Mouse (Mus musculus) heart, embryonic 12.5 days (tissue): ENCODE measurements at regions not wholly inside any gene's neighbourhood (a gene's known extent, or its start where the extent isn't known, plus 50 kb on each side); places are given as distances from the start of the nearest gene placed in this dataset.

Source experiments
- ATAC-seq: fragments of 200-750 bp; cut with Nextera tagmentation; 2 replicates; pipeline ENCODE4 v1.8.0; 2017; ENCODE audit warnings: moderate TSS enrichment, moderate library complexity; ENCODE audit not compliant: insufficient number of reproducible peaks, low FRiP score
- H3K27ac ChIP-seq: fragments of 300-500 bp; sonication (generic); 2 replicates; pipeline ENCODE4 v1.5.1; 2016; ENCODE audit warnings: mild to moderate bottlenecking, moderate library complexity; ENCODE audit not compliant: poor library complexity, severe bottlenecking
- H3K27me3 ChIP-seq: fragments of 300-500 bp; sonication (generic); replicated peaks from 2 replicates; pipeline ENCODE4 v1.6.1; 2016; ENCODE audit warnings: mild to moderate bottlenecking, moderate library complexity
- H3K36me3 ChIP-seq: fragments of 300-500 bp; sonication (generic); 2 replicates; pipeline ENCODE4 v1.6.1; 2016; ENCODE audit warnings: mild to moderate bottlenecking, moderate library complexity
- H3K4me1 ChIP-seq: fragments of 300-500 bp; sonication (generic); replicated peaks from 2 replicates; pipeline ENCODE4 v1.6.1; 2016; ENCODE audit warnings: mild to moderate bottlenecking
- H3K4me2 ChIP-seq: fragments of 300-500 bp; sonication (generic); 2 replicates; pipeline ENCODE4 v1.6.1; 2016; ENCODE audit warnings: mild to moderate bottlenecking, moderate library complexity
- H3K4me3 ChIP-seq: fragments of 300-500 bp; sonication (generic); 2 replicates; pipeline ENCODE4 v1.5.1; 2016; ENCODE audit warnings: mild to moderate bottlenecking
- H3K9ac ChIP-seq: fragments of 300-500 bp; sonication (generic); 2 replicates; pipeline ENCODE4 v1.6.1; 2016; ENCODE audit warnings: mild to moderate bottlenecking, moderate library complexity
- H3K9me3 ChIP-seq: fragments of 300-500 bp; sonication (generic); replicated peaks from 2 replicates; pipeline ENCODE4 v1.6.1; 2016; ENCODE audit warnings: mild to moderate bottlenecking, moderate library complexity
- WGBS: fragments of 180-500 bp; shearing (Covaris S2); methylation state at CpG from one replicate; pipeline ENCODE4 v1.1.7; 2016; 5-methylcytosine and 5-hydroxymethylcytosine counted together

GRCm38 (mm10) chr7:64011563-64012267, 73.0 kb upstream of the Klf13 start:
- ATAC-seq = peak; percentile 63
- Histone ChIP-seq H3K4me3 (no peak overlapping the region), H3K4me1 (peaks cover 43% of the 10 kb centered on the region), H3K27me3 (no peaks in the 10 kb centered on the region), H3K27ac (peak overlapping the region; percentile 37), H3K4me2 (no peak overlapping the region), H3K9ac (no peak overlapping the region), H3K36me3 (no peaks in the 10 kb centered on the region), H3K9me3 (no peaks in the 10 kb centered on the region)
- 37% methylated on average over 13 of the region's 13 CpGs for WGBS

GRCm38 (mm10) chr7:64010640-64011039, 71.9 kb upstream of the Klf13 start:
- Histone ChIP-seq H3K4me2 (no peak overlapping the region), H3K27ac (no peak overlapping the region), H3K9ac (no peak overlapping the region), H3K27me3 (no peaks in the 10 kb centered on the region), H3K4me1 (peaks cover 41% of the 10 kb centered on the region), H3K36me3 (no peaks in the 10 kb centered on the region), H3K9me3 (no peaks in the 10 kb centered on the region), H3K4me3 (no peak overlapping the region)
- no peak for ATAC-seq
- WGBS = 92% methylated on average over 3 of the region's 3 CpGs

GRCm38 (mm10) chr7:64007766-64008165, 69.1 kb upstream of the Klf13 start:
- Histone ChIP-seq H3K9me3 (no peaks in the 10 kb centered on the region), H3K4me2 (no peak overlapping the region), H3K9ac (no peak overlapping the region), H3K4me1 (peaks cover 25% of the 10 kb centered on the region), H3K36me3 (no peaks in the 10 kb centered on the region), H3K27ac (no peak overlapping the region), H3K4me3 (no peak overlapping the region), H3K27me3 (no peaks in the 10 kb centered on the region)
- no peak for ATAC-seq
- WGBS = 67% methylated on average over 3 of the region's 3 CpGs

GRCm38 (mm10) chr7:64006935-64007334, 68.2 kb upstream of the Klf13 start:
- H3K4me3 ChIP-seq = no peak overlapping the region
- no peaks in the 10 kb centered on the region for H3K36me3 ChIP-seq
- no peaks in the 10 kb centered on the region for H3K27me3 ChIP-seq
- no peak overlapping the region for H3K4me2 ChIP-seq
- ATAC-seq = no peak
- no peak overlapping the region for H3K27ac ChIP-seq
- no peaks in the 10 kb centered on the region for H3K9me3 ChIP-seq
- H3K9ac ChIP-seq = no peak overlapping the region
- WGBS = 77% methylated on average over 4 of the region's 4 CpGs
- peaks cover 29% of the 10 kb centered on the region for H3K4me1 ChIP-seq

GRCm38 (mm10) chr7:64005765-64006164, 67.0 kb upstream of the Klf13 start:
- Histone ChIP-seq H3K4me1 (peaks cover 29% of the 10 kb centered on the region), H3K4me3 (no peak overlapping the region), H3K27ac (no peak overlapping the region), H3K36me3 (no peaks in the 10 kb centered on the region), H3K4me2 (no peak overlapping the region), H3K9ac (no peak overlapping the region), H3K27me3 (no peaks in the 10 kb centered on the region), H3K9me3 (no peaks in the 10 kb centered on the region)
- 91% methylated on average over 1 of the region's 1 CpGs for WGBS
- ATAC-seq = no peak

GRCm38 (mm10) chr7:64003904-64004303, 65.2 kb upstream of the Klf13 start:
- 85% methylated on average over 5 of the region's 5 CpGs for WGBS
- Histone ChIP-seq H3K9ac (no peak overlapping the region), H3K4me2 (no peak overlapping the region), H3K36me3 (no peaks in the 10 kb centered on the region), H3K4me1 (peaks cover 29% of the 10 kb centered on the region), H3K9me3 (no peaks in the 10 kb centered on the region), H3K27ac (no peak overlapping the region), H3K27me3 (no peaks in the 10 kb centered on the region), H3K4me3 (no peak overlapping the region)
- no peak for ATAC-seq

GRCm38 (mm10) chr7:64001611-64002111, 62.9 kb upstream of the Klf13 start:
- Histone ChIP-seq H3K9me3 (no peaks in the 10 kb centered on the region), H3K4me3 (no peak overlapping the region), H3K9ac (no peak overlapping the region), H3K36me3 (no peaks in the 10 kb centered on the region), H3K4me2 (no peak overlapping the region), H3K27ac (no peak overlapping the region), H3K4me1 (peaks cover 22% of the 10 kb centered on the region), H3K27me3 (no peaks in the 10 kb centered on the region)
- 47% methylated on average over 9 of the region's 9 CpGs for WGBS
- ATAC-seq = no peak

GRCm38 (mm10) chr7:63998995-63999960, 60.6 kb upstream of the Klf13 start:
- H3K36me3 ChIP-seq = no peaks in the 10 kb centered on the region
- no peak overlapping the region for H3K4me3 ChIP-seq
- WGBS = 63% methylated on average over 6 of the region's 6 CpGs
- no peaks in the 10 kb centered on the region for H3K27me3 ChIP-seq
- H3K9ac ChIP-seq = no peak overlapping the region
- no peak overlapping the region for H3K4me2 ChIP-seq
- H3K27ac ChIP-seq = no peak overlapping the region
- ATAC-seq = no peak
- H3K9me3 ChIP-seq = no peaks in the 10 kb centered on the region
- H3K4me1 ChIP-seq = peaks cover 22% of the 10 kb centered on the region

- no peak overlapping the region for H3K9ac ChIP-seq
- H3K4me2 ChIP-seq = no peak overlapping the region
- H3K4me3 ChIP-seq = no peak overlapping the region
- no peaks in the 10 kb centered on the region for H3K36me3 ChIP-seq
- WGBS = 83% methylated on average over 3 of the region's 3 CpGs
- no peaks in the 10 kb centered on the region for H3K27me3 ChIP-seq
- no peak for ATAC-seq
- no peaks in the 10 kb centered on the region for H3K9me3 ChIP-seq
- peaks cover 21% of the 10 kb centered on the region for H3K4me1 ChIP-seq
- H3K27ac ChIP-seq = no peak overlapping the region
These were observed 59.3 kb upstream of the Klf13 start for GRCm38 (mm10) chr7:63997997-63998396.

- ATAC-seq = no peak
- Histone ChIP-seq H3K4me2 (no peak overlapping the region), H3K9me3 (no peaks in the 10 kb centered on the region), H3K27me3 (no peaks in the 10 kb centered on the region), H3K4me3 (no peak overlapping the region), H3K9ac (no peak overlapping the region), H3K4me1 (peaks cover 11% of the 10 kb centered on the region; the same call in 1 of the 2 replicates), H3K27ac (no peak overlapping the region), H3K36me3 (no peaks in the 10 kb centered on the region)
- WGBS = 53% methylated on average over 6 of the region's 6 CpGs
These were observed 57.9 kb upstream of the Klf13 start for GRCm38 (mm10) chr7:63996581-63997098.
